Mouse (Mus musculus) small intestine, adult 2 months (tissue): ENCODE data around the gene Atp11c.

Experiments
- CTCF ChIP-seq: fragments of 200-500 bp; IDR thresholded peaks from 2 replicates; pipeline ENCODE4 v1.5.1; 2012; ENCODE audit warnings: low read depth, mild to moderate bottlenecking, control low read depth, inconsistent platforms, low read length, moderate library complexity, mixed read lengths; ENCODE audit not compliant: insufficient replicate concordance, insufficient read length; ENCODE audit errors: extremely low read depth
- POLR2A ChIP-seq: fragments of 200-500 bp; IDR thresholded peaks from 2 replicates; pipeline ENCODE4 v1.6.1; 2012; ENCODE audit warnings: low read depth, mild to moderate bottlenecking, control low read depth, inconsistent platforms, low read length, moderate library complexity

DNA sequence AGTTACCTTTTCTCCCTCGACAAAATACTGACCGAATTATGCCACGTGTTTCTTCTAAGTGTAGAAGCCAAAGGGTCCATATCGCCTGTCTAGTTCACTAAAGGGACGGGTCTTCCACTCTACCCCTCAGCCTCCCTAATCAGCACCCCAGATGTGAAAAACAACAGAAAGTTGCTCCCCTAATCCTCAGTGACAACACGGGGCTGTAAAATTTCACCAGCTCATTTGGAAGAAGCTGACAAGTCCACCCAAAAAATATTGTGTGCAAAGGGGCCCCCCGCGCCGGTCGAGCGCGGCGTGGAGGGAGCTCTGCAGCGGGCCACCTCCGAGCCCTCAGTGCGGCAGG is 45.4 kb downstream of the Atp11c start:
- TF ChIP-seq CTCF (no peak), POLR2A (no peak)
